Mouse (Mus musculus) megakaryocyte, embryonic 14.5 days (primary cell): ENCODE data around the gene Cadm3. TPM values are rescaled to one million over a fixed set of nuclear protein-coding genes. Genes with fewer than 3 reads are reported as not detected.

ENCODE experiments used
- H3K27me3 ChIP-seq: replicated peaks from 2 replicates; pipeline ENCODE3; 2012; ENCODE audit warnings: inconsistent platforms
- H3K36me3 ChIP-seq: replicated peaks from 2 replicates; pipeline ENCODE3; 2012; ENCODE audit warnings: low read length, inconsistent platforms, mixed read lengths
- H3K4me1 ChIP-seq: 2 replicates; pipeline ENCODE4 v1.6.1; 2012; ENCODE audit warnings: inconsistent platforms
- H3K4me3 ChIP-seq: replicated peaks from 2 replicates; pipeline ENCODE3; 2012; ENCODE audit warnings: moderate library complexity, mild to moderate bottlenecking, inconsistent platforms
- H3K9me3 ChIP-seq: 2 replicates; pipeline ENCODE4 v1.6.1; 2012; ENCODE audit warnings: inconsistent platforms
- FLI1 ChIP-seq: IDR thresholded peaks from 2 replicates; pipeline ENCODE4 v1.6.1; 2012; ENCODE audit warnings: low read length, inconsistent platforms, mixed read lengths
- GATA1 ChIP-seq: IDR thresholded peaks from 3 replicates; pipeline ENCODE4 v1.6.1; 2012; ENCODE audit warnings: mixed read lengths, low read length, inconsistent platforms, borderline replicate concordance
- polyA plus RNA-seq: library from polyadenylated mRNA; stranded (reverse); fragments of >175 nt; gene quantifications from 2 replicates; pipeline ENCODE4 v1.2.3, GENCODE M21; 2012; ENCODE audit warnings: low replicate concordance; ENCODE audit not compliant: insufficient read depth

The Cadm3 gene
- not detected in 2 replicates for polyA plus RNA-seq

GRCm38 (mm10) chr1:173367356-173368046 is at the start of gene Cadm3:
Cadm3 (minus strand) TSS chr1:173367695.
- Histone ChIP-seq H3K27me3 (peaks cover 87% of the 10 kb centered on the region), H3K4me3 (peak within 1 kb of the TSS; percentile 87), H3K9me3 (no peaks in the 10 kb centered on the region), H3K4me1 (peaks cover 29% of the 10 kb centered on the region), H3K36me3 (no peaks in the 10 kb centered on the region)
- TF ChIP-seq GATA1 (no peak), FLI1 (no peak)

DNA sequence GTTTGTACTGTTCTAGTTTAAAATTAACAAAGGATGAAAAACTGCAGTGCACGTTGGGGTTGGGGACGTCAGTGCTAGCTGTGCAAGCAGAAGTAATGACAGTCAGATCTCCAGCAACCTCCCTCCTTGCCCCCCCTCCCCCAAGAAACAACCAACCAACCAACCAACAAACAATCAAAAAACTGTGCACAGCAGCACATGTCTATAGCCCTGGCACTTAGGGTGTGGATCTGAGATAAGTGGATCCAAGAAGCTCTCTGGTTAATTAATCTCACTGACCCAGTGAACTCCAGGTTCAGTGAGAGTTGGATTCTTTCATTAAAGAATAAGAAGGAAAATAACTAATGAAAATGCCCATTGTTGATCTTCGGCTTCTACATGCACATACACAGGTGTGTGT is 47.1 kb upstream of the Cadm3 start:
- peaks cover 2% of the 10 kb centered on the region; the same call in 1 of the 2 replicates for H3K4me1 ChIP-seq
- TF ChIP-seq FLI1, result no peak
- no peak for TF ChIP-seq GATA1
- H3K27me3 ChIP-seq, result no peaks in the 10 kb centered on the region
- H3K36me3 ChIP-seq, result no peaks in the 10 kb centered on the region
- H3K4me3 ChIP-seq, result no peak overlapping the region
- H3K9me3 ChIP-seq, result no peaks in the 10 kb centered on the region

DNA sequence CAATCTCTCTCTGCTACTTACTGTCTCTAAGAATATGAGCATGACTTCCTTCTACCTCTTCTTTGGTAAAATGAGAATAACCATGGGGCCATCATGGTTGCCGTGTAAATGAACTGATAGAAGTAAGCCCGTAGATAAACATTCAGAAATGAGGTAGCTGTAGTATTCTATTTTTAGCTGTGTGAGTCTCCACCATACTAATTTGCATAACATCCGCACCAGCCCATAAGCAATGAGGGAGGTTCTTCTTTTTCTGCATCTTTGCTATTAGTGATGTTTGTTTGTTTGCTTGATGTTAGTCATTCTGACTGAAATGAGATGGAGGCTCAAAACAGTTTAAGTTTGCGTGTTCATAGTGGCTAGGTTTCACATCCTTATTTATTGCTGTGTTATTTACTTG is 44.4 kb upstream of the Cadm3 start:
- H3K36me3 ChIP-seq, result no peaks in the 10 kb centered on the region
- no peaks in the 10 kb centered on the region for H3K27me3 ChIP-seq
- H3K4me3 ChIP-seq, result no peak overlapping the region
- H3K9me3 ChIP-seq, result no peaks in the 10 kb centered on the region
- TF ChIP-seq GATA1, result no peak
- no peak for TF ChIP-seq FLI1
- H3K4me1 ChIP-seq, result no peaks in the 10 kb centered on the region

DNA sequence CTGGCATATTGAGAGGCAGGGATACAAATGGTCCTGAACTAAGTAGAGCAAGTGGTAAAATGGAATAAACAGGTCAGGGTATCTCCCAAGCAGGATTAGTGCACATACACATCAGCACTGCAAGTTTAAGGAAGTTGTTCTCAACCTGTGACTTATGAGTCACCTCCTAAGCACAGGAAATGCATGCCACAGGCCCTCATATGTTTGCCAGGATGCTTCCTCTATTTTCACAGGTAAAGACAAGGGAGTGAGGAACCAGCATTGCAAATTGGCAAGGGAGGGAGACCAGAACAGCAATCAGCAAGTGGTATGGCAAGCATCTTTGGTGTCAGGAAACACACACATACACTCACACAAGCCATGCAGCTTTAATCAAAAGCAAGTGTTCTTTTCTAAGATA is 41.6 kb upstream of the Cadm3 start:
- no peak overlapping the region for H3K4me3 ChIP-seq
- H3K27me3 ChIP-seq, result no peaks in the 10 kb centered on the region
- no peaks in the 10 kb centered on the region for H3K4me1 ChIP-seq
- TF ChIP-seq FLI1 (no peak), GATA1 (no peak)
- no peaks in the 10 kb centered on the region for H3K36me3 ChIP-seq
- H3K9me3 ChIP-seq, result no peaks in the 10 kb centered on the region

- no peak overlapping the region for H3K4me3 ChIP-seq
- H3K36me3 ChIP-seq, result no peaks in the 10 kb centered on the region
- no peaks in the 10 kb centered on the region for H3K4me1 ChIP-seq
These were observed 37.3 kb upstream of the Cadm3 start for GRCm38 (mm10) chr1:173404696-173405309.

GRCm38 (mm10) chr1:173398323-173398970 is 31.0 kb upstream of the Cadm3 start:
- H3K4me3 ChIP-seq, result no peak overlapping the region
- H3K4me1 ChIP-seq, result no peaks in the 10 kb centered on the region
- TF ChIP-seq FLI1 (no peak), GATA1 (no peak)
- peaks cover 8% of the 10 kb centered on the region for H3K27me3 ChIP-seq
- H3K36me3 ChIP-seq, result no peaks in the 10 kb centered on the region
- no peaks in the 10 kb centered on the region for H3K9me3 ChIP-seq

More at GRCm38 (mm10) chr1:173404696-173405309, 37.3 kb upstream of the Cadm3 start:
- no peak for TF ChIP-seq FLI1
- TF ChIP-seq GATA1, result no peak
- no peaks in the 10 kb centered on the region for H3K27me3 ChIP-seq
- no peaks in the 10 kb centered on the region for H3K9me3 ChIP-seq

DNA sequence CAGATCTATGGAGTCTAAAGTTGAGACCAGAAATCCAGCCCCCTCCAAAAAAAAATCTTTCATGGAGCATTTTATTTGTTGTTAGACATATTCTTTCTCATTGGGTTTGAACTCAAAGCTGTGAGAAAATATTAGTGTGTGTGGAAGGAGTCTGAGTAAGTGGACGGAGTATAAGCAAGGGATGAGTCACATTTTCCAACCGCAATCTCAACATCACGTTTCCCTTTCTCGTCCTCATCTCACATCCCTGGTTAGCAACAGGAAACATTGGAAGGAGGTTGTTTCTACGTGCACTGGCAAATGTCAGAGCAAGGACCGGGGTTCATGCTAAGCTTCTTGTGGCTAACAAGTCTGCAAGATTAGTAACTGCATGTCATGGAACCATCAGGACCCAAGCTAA is 24.3 kb upstream of the Cadm3 start:
- no peak for TF ChIP-seq FLI1
- TF ChIP-seq GATA1, result no peak
- H3K4me3 ChIP-seq, result no peak overlapping the region
- no peaks in the 10 kb centered on the region for H3K36me3 ChIP-seq
- peaks cover 50% of the 10 kb centered on the region for H3K27me3 ChIP-seq
- peaks cover 12% of the 10 kb centered on the region for H3K4me1 ChIP-seq
- H3K9me3 ChIP-seq, result peaks cover 5% of the 10 kb centered on the region

GRCm38 (mm10) chr1:173389901-173390401 is 22.5 kb upstream of the Cadm3 start:
- H3K36me3 ChIP-seq, result no peaks in the 10 kb centered on the region
- H3K4me3 ChIP-seq, result no peak overlapping the region
- peaks cover 5% of the 10 kb centered on the region for H3K9me3 ChIP-seq
- peaks cover 47% of the 10 kb centered on the region for H3K27me3 ChIP-seq
- peaks cover 12% of the 10 kb centered on the region for H3K4me1 ChIP-seq
- no peak for TF ChIP-seq FLI1
- TF ChIP-seq GATA1, result no peak

DNA sequence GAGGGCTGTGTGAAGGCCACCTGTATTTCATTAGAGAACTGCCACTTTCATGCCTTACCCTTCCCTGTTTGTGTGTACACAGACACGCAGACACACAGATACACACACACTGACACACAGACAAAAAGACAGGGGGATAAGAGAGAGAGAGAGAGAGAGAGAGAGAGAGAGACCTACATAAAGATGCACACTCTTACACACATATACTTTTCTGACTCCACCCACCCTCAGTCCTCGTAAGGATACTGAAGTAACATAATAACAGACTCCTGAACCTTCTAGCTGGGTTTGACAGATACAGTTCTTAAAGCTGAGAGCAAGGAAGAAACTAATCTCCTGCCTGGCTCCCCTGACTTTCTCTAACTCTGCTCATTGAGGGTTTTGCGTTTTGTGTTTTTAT is 21.9 kb upstream of the Cadm3 start:
- TF ChIP-seq FLI1, result no peak
- no peak for TF ChIP-seq GATA1
- peaks cover 12% of the 10 kb centered on the region for H3K4me1 ChIP-seq
- peaks cover 5% of the 10 kb centered on the region for H3K9me3 ChIP-seq
- H3K4me3 ChIP-seq, result no peak overlapping the region
- peaks cover 47% of the 10 kb centered on the region for H3K27me3 ChIP-seq
- H3K36me3 ChIP-seq, result no peaks in the 10 kb centered on the region

GRCm38 (mm10) chr1:173381436-173381835 is 13.9 kb upstream of the Cadm3 start:
- H3K9me3 ChIP-seq, result no peaks in the 10 kb centered on the region
- H3K4me3 ChIP-seq, result no peak overlapping the region
- peaks cover 4% of the 10 kb centered on the region; the same call in 1 of the 2 replicates for H3K4me1 ChIP-seq
- peaks cover 9% of the 10 kb centered on the region for H3K27me3 ChIP-seq
- no peaks in the 10 kb centered on the region for H3K36me3 ChIP-seq
- no peak for TF ChIP-seq FLI1
- no peak for TF ChIP-seq GATA1
